Mouse (Mus musculus): Measurements from ENCODE around the gene Nudt14.

The Nudt14 gene

GRCm38 (mm10) chr12:112912951-112913745 is 28.8 kb downstream of the Nudt14 start:
- DNase-seq (ENCODE audit: low spot score) = no peak

- no peak for DNase-seq (ENCODE audit: low spot score)
These were observed 30.2 kb downstream of the Nudt14 start for GRCm38 (mm10) chr12:112911701-112912100.

- DNase-seq (ENCODE audit: low spot score) = no peak
These were observed 32.9 kb downstream of the Nudt14 start for GRCm38 (mm10) chr12:112908991-112909390.

- DNase-seq (ENCODE audit: low spot score) = no peak
These were observed 36.9 kb downstream of the Nudt14 start for GRCm38 (mm10) chr12:112905001-112905400.

DNA sequence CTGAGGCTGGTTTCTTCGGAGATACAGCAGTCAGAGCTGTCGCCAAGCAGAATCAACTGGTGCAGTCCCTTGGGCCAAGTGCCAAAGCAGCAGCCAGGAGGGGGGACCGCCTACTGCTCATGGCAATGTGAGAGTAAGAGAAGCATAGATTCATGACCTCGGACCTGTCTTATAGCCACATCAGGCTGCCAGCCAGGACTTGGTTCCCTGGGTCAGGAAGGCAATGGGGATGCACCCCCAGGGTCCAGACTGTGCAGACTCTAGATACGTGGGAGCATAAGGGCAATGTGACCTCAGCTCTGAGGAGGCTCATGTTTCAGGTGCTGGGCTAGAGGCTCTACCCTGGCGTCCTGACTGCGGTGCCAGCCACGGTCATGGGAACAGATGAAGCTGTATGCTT is 38.0 kb downstream of the Nudt14 start:
- DNase-seq (ENCODE audit: low spot score) = no peak

DNA sequence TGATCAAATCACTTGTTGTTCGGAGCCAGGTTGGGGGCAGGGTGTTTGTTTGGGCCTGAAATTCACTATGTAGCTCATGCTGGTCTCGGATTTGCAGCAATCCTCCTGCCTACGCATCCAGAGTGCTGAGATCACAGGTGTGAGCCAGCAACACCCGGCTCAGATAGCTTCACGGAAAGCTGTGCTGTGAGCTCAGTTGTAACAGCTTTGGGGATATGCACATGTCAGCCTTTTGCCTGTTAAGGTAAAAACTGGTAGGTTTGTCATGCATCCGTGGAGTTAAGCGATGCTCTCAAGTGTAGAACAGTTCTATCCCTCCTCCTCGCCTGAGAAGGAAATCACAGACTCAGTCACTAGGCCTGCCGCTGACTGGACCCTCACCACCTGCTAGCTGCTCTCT is 41.3 kb downstream of the Nudt14 start:
- DNase-seq (ENCODE audit: low spot score) = no peak

- no peak for DNase-seq (ENCODE audit: low spot score)
These were observed 43.0 kb downstream of the Nudt14 start for GRCm38 (mm10) chr12:112898960-112899359.

- no peak for DNase-seq (ENCODE audit: low spot score)
These were observed 43.6 kb downstream of the Nudt14 start for GRCm38 (mm10) chr12:112898351-112898750.

DNA sequence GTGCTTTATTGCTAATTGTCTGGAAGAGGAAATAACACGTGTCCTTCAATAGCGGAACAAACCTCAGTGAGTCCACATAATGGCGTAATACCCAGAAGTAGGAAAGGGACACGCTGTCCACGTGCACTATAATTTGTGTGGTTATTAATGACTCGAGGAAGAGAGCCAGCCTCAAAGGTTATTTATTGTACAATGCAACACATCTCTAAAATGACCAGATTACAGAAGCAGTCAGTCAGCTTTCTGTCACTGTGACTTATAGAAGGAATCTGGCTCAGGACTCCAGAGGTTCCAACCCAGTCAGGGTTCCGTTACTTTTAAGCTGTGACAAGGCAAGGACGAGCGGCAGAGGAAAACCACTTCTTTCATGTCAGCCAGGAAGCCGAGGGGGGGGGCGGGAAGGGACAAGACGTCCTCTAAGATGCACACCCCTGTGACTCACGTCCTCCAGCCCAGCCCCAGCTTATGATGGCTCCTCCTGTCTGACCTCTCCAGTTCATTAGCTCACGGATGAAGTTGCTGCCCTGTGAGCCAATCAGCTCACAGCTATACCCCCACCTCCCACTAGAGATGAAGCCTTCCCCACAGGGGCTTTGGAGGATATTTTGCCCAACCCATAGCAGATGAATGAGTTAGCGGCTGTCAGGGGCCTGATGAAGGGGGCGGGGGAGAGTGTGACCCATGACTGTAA is 44.3 kb downstream of the Nudt14 start:
- no peak for DNase-seq (ENCODE audit: low spot score)

GRCm38 (mm10) chr12:112894969-112895368 is 47.0 kb downstream of the Nudt14 start:
- DNase-seq (ENCODE audit: low spot score) = no peak

- DNase-seq (ENCODE audit: low spot score) = no peak
These were observed 47.5 kb downstream of the Nudt14 start for GRCm38 (mm10) chr12:112894303-112894884.

DNA sequence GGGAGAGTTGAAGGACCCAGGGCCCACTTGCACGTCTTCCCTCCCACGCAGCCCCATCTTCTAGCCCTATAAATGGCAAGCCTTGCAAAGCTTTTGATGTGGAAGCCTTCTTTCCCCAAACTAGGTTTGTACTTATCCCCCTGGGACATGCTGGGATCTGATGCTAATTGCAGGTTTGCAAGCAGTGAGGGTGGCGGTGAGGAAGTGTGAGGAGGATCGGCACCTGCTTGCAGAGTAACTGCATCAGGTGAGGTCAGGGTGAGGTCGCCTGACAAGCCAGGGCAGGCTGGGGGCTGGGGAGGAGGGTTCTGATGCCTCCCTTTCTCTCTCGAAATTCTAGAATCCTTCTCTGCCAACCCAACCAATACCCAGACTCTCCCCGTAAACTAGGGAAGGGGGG is 56.5 kb downstream of the Nudt14 start:
- no peak for DNase-seq (ENCODE audit: low spot score)

Data from ovary, postnatal 14 days (tissue).